Mouse (Mus musculus): ENCODE results near the gene Gm20715.

The Gm20715 gene

DNA sequence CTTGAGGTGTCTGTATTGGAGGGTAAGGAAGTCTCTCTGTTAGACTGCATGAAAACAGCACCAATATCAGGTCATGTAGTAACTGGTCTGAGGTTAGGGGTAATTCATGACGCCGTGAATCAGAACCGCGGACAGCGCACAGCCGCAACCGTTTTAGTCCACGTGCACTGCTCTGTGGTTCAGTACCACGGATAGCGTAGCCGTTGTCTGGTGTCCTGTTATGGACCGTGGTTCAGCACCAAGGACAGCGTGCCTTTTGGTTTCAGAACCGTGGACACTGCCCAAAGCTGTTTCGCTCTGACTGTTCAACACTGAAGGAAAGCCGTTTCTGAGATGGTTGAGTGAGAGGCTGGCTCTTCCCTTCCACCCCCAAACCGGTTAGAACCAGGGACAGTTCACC lies at the start of gene Gm20715:
Gene Gm20715, plus strand, starts transcription at position 235 of the 400 bp plus-strand sequence.
- in situ Hi-C loops (cut with MboI; ENCODE audit: unreplicated experiment in 2 of 2): no loop called here

DNA sequence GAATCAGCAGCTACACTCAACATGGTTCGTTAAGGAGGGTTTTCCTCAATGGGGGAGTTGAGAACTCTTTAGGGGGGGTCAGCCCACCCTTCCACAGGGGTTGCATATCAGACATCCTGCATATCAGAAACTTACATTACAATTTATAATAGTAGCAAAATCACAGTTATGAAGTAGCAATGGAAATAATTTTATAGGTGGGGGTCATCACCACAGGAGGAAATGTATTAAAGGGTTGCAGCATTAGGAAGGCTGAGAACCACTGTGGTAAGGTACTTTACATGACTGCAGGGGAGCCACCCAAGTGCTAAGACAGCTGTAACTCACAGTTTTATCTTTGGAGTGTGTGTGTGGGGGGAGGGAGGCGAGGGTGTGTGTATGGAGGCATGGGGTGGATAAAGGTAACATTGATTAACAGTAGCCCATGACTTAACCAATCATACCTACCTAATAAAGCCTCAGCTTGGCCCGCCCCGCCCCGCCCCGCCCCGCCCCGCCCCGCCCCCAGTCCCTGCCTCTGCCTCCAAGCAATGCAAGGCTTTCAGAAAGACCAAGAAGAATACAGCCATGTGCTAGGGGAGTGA lies 49.5 kb upstream of the Gm20715 start:
- in situ Hi-C loops (cut with MboI; ENCODE audit: unreplicated experiment in 2 of 2): loop anchor here in 1 of 2 experiments (25.0 kb wide), 1 partner anchor 752 kb away; the partner anchor contains the start of gene Zfp954

DNA sequence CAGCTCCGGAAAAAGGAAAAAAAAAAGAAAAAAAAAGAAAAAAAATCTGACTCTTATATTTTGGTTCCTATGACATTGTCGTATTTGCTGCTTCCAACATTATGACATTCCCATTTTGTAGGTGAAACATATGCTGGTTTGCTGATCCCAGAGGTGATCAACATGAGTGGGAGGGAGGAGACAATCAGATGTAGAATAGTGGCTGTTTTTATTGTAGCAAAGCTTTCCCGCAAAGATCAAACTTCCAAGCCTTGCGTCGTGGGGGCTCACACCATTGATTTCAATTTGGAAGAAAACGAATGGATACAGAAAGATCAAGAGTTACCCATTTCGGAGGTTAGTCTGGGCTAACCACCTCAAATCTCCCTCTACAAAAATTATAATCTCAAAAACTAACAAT lies 48.3 kb upstream of the Gm20715 start:
- in situ Hi-C loops (cut with MboI; ENCODE audit: unreplicated experiment in 2 of 2): loop anchor here in 1 of 2 experiments (25.0 kb wide), 1 partner anchor 751 kb away; the partner anchor contains the start of gene Zfp954

DNA sequence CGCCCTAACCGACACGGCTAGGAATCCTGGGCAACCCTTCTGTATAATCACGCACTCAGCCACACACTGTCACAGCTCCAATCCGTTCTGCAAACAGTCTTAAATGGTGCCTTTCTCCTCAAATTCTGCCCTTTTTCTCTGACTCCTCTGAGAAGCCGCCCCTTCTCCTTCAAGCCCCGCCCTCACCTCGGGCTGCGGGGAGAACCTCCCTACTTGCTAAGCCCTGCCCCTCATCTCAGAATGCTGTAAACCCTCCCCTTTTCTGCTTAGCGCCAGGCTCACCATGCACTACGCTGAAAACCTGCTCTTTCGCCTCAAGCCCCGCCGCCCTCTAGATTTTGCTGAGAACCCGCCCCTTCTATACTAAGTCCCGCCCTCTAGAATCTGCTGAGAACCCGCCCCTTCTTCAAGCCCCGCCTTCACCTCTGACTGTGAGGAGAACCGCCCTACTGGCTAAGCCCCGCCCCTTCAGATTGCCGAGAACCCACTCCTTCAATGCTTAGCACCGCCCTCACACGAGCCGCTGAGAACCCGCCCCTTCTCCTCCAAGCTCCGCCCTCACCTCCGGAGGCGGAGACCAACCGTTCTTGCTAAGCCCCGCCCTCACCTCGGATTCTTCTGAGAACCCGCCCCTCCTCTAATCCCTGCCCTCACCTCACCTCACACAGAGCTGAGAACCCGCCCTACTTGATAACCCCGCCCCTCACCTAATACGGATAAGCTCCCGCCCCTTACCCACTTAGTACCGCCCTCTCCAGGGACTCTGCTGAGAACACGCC lies 47.6 kb upstream of the Gm20715 start:
- in situ Hi-C loops (cut with MboI; ENCODE audit: unreplicated experiment in 2 of 2): loop anchor here in 1 of 2 experiments (25.0 kb wide), 1 partner anchor 750 kb away; the partner anchor contains the start of gene Zfp954

DNA sequence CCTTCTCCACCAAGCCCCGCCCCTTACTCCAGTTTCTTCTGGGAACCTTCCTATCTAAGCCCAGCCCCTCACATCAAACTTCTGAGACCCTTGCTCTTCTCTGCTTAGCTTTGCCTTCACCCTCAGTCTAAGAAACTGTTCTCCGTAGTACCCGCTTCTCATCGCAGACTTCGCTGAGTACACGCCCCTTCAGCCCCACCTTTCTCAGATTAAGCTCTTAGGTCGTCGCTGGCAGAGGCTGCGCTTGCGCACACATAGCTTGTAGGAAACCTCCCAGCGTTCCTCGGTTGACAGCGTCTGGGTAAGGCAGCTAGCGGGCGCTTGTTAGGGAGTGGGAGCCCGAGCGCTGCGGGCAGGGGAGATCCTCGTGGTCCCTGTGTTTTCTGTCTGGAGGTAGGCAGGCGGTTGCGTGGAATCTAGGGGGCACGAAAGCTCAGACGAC lies 47.0 kb upstream of the Gm20715 start, which contains the start of gene Zfp78:
Gene Zfp78, plus strand, starts transcription at position 234 of the 442 bp plus-strand sequence.
- in situ Hi-C loops (cut with MboI; ENCODE audit: unreplicated experiment in 2 of 2): loop anchor here in 1 of 2 experiments (25.0 kb wide), 1 partner anchor 749 kb away; the partner anchor contains the start of gene Zfp954

DNA sequence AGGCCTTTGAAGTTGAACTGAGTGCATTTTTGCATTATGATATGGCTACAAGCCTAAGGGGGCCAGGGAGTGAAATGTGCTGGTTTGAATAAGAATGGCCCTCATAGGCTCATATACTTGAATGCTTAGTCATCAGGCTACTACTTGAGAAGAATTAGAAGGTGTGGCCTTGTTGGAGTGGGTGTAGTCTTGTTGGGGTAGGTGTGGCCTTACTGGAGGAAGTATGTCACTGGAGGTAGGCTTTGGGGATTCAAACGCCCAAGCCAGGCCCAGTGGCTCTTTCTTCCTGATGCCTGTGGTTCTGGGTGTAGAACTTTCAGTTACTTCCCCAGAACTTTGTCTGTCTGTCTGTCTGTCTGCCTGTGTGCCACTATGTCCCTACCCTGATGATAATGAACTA lies 45.3 kb upstream of the Gm20715 start:
- in situ Hi-C loops (cut with MboI; ENCODE audit: unreplicated experiment in 2 of 2): loop anchor here in 1 of 2 experiments (25.0 kb wide), 1 partner anchor 748 kb away; the partner anchor contains the start of gene Zfp954

DNA sequence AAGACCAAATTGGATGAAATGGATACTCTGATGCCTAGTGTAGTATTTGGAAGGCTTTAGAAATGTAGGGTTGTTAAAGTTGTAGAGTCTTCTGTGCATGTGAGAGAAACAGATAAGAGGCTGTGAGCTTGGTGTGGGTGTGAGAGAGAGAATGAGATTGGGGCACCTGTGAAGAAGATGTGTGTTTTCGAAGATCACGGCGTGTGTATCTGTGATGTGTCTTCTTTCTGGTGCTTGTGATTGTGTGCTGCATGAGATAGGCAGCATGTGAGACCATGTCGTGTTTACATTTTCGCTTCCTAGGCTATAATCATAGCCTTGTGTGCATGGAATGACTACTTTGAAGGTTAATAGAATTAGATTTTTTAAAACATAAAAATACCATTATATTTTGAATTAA lies 42.9 kb upstream of the Gm20715 start:
- in situ Hi-C loops (cut with MboI; ENCODE audit: unreplicated experiment in 2 of 2): loop anchor here in 1 of 2 experiments (25.0 kb wide), 1 partner anchor 745 kb away; the partner anchor contains the start of gene Zfp954

DNA sequence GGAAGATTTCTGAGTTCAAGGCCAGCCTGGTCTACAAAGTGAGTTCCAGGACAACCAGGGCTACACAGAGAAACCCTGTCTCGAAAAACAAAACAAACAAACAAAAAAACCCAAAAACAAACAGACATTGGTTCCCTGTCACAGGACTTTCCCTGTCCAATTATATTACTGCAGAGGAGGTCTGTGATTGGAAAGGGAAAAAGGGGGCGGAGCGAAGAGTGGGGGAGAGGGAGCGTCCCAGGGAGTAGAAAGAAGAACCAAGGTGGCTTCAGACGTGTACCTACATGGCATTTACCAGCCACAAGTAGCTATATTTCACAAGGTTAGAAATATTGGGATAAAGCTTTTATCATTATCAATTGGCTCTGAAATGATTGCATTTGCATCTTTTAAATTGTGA lies 41.9 kb upstream of the Gm20715 start:
- in situ Hi-C loops (cut with MboI; ENCODE audit: unreplicated experiment in 2 of 2): loop anchor here in 1 of 2 experiments (25.0 kb wide), 1 partner anchor 744 kb away; the partner anchor contains the start of gene Zfp954

DNA sequence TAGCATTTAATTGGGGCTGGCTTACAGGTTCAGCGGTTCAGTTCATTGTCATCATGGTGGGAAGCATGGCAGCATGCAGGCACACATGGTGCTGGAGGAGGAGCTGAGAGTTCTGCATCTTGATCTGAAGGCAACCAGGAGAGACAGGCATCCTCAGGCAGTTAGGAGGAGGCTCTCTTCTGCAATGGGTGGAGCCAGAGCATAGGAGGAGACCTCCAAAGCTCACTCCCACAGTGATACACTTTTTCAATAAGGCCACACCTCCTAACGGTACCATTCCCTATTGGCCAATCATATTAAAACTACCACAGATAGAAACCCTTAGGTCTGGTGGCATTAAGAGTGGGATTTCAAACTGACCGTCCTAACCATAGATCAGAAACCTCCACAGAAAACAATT lies 40.6 kb upstream of the Gm20715 start:
- in situ Hi-C loops (cut with MboI; ENCODE audit: unreplicated experiment in 2 of 2): loop anchor here in 1 of 2 experiments (25.0 kb wide), 1 partner anchor 743 kb away; the partner anchor contains the start of gene Zfp954

DNA sequence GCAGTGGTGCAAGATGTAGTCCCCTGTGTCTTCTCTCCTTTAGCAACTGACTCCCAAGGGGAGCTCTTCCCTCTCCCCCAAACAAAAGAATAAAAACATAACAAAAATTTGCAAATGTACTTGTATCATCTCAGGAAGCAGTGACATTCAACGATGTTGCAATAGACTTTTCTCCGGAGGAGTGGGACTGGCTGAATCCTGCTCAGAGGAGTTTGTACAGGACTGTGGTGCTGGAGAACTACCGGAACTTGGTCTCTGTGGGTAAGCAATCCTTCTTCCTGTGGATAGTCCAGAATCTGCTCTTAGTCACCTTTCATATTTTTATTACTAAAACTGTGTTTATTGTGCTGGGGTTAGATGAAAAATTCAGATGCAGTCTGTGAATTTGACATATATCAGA lies 37.1 kb upstream of the Gm20715 start:
- in situ Hi-C loops (cut with MboI; ENCODE audit: unreplicated experiment in 2 of 2): loop anchor here in 1 of 2 experiments (10.0 to 25.0 kb wide), 2 partner anchors 88 to 739 kb away; partner anchors contain the start of genes Zfp667 and Zfp954

DNA sequence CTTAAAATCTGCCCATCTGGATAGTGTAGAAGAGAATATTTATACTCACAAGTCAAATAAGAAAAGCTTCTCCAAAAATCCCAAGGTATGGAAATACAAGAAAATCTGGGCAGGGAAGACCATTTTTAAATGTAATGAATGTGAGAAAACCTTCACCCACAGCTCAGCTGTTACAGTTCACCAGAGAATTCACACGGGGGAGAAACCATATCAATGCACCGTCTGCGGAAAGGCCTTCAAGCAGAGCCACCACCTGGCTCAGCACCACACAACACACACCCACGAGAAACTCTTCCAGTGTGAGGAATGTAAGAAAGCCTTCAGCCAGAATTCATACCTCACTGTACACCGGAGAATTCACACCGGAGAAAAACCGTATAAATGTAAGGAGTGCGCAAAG lies 31.6 kb upstream of the Gm20715 start:
- in situ Hi-C loops (cut with MboI; ENCODE audit: unreplicated experiment in 2 of 2): loop anchor here in 1 of 2 experiments (10.0 kb wide), 1 partner anchor 94 kb away; the partner anchor contains the start of gene Zfp667

DNA sequence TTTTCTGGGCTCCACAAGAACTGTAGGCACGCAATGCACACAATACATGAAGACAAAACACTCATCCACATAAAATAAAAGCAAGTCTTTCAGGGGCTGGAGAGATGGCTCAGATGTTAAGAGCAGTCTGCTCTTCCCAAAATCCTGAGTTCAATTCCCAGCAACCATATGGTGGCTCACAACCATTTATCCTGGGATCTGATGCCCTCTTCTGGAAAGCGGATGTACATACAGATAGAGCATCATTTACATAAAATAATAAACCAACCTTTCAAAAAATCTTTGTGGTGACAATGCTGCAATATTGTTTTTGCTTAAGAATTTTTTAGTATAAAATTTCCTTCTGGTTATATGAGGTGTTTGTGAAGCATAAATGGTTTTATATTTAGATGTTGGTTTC lies 28.6 kb upstream of the Gm20715 start:
- in situ Hi-C loops (cut with MboI; ENCODE audit: unreplicated experiment in 2 of 2): loop anchor here in 1 of 2 experiments (10.0 kb wide), 1 partner anchor 743 kb away; the partner anchor contains the start of gene Zfp954

DNA sequence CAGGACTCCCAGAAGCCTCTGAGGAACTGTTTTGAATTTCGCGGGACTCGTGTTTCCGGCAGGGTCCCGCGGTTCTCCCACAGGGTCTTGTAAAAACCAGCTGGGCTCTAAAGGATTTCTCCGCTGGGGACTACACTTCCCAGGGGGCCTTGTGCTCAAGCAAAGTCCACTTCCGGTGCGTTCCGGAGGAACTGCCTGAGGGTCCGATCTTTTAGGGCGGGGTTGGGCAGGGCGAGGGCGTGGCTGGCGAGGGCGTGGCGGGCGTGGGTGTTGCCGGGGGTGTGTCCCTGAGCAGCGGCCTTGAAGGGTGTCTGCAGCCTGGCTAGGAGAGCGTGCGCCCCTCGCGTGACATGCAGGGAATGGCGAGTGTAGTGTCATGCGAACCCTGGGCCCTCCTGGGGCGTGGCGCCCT lies 27.0 kb upstream of the Gm20715 start, which contains the start of gene Zfp28:
Gene Zfp28, plus strand, starts transcription at position 252 of the 412 bp plus-strand sequence.
- in situ Hi-C loops (cut with MboI; ENCODE audit: unreplicated experiment in 2 of 2): loop anchor here in 1 of 2 experiments (10.0 kb wide), 1 partner anchor 742 kb away; the partner anchor contains the start of gene Zfp954

DNA sequence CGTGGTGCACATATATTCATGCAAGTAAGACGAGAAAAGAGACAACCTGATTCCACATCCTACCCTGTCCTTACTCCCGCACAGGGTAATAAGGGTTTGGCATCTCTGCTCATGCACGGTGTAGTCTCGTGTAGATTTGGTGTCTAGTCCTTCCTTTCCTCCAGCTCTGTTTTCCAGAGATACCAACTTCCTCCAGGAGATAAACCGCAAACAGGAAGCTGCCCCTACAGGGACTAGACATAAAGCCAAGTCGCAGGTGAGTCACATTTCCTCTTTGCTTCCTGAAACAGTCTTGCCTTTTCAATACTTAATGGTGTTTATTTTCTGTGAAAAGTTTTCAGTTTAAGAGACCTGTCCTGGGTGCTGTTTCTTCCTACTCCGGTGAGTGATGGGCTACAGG lies 26.1 kb upstream of the Gm20715 start:
- in situ Hi-C loops (cut with MboI; ENCODE audit: unreplicated experiment in 2 of 2): loop anchor here in 1 of 2 experiments (10.0 kb wide), 1 partner anchor 741 kb away; the partner anchor contains the start of gene Zfp954

DNA sequence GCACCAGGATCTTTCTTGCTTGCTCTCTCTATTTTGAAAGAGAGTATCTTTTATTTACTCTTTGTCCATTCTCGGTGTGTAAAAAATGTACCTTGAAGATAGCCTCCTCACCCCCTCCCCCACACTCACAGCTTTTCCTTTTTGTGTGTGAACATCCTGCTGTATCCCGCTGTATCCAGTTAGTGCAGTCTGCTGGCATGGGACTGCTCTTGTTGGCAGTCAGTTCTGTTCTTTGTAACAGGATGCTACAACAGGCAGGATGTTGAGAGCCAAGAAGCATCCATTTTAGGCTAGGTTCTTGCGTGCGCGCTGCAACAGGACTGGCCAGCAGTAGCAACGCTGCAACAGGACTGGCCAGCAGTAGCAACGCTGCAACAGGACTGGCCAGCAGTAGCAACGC lies 23.1 kb upstream of the Gm20715 start:
- in situ Hi-C loops (cut with MboI; ENCODE audit: unreplicated experiment in 2 of 2): loop anchor here in 1 of 2 experiments (10.0 kb wide), 1 partner anchor 738 kb away; the partner anchor contains the start of gene Zfp954

DNA sequence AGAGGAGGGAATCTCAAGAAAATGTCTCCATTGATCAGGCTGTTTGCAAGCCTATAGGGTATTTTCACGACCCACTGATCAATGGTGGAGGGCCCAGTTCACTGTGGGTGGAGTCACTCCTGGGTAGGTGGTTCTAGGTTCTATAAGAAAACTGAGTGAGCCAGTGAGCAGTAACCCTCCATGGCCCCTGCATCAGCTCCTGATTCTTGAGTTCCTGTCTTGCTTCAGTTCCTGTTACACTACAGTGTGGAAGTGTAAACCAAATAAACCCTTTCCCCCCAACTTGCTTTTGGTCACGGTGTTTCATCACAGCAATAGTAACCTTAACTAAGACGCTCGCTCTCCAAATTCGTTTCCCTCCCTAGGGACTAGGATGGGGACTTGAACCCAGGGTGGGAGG lies 21.1 kb upstream of the Gm20715 start:
- in situ Hi-C loops (cut with MboI; ENCODE audit: unreplicated experiment in 2 of 2): loop anchor here in 1 of 2 experiments (10.0 kb wide), 1 partner anchor 736 kb away; the partner anchor contains the start of gene Zfp954

DNA sequence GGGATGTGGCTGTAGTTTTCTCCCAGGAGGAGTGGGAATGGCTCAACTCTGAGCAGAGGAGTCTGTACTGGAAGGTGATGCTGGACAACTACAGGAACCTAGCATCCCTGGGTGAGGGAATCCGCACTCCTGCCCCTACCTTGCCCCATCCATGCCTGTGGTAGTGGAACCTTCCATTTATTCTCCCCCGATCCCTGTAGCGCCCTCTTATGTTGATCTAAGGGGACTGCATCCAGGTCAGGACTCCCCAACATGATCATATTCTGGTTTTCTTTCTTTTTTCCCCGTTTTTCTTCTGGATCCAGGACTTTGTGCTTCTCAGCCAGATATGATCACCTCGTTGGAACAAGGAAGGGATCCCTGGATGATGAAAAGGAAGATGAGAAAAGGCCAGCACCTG lies 20.6 kb upstream of the Gm20715 start:
- in situ Hi-C loops (cut with MboI; ENCODE audit: unreplicated experiment in 2 of 2): loop anchor here in 1 of 2 experiments (10.0 kb wide), 1 partner anchor 735 kb away; the partner anchor contains the start of gene Zfp954

DNA sequence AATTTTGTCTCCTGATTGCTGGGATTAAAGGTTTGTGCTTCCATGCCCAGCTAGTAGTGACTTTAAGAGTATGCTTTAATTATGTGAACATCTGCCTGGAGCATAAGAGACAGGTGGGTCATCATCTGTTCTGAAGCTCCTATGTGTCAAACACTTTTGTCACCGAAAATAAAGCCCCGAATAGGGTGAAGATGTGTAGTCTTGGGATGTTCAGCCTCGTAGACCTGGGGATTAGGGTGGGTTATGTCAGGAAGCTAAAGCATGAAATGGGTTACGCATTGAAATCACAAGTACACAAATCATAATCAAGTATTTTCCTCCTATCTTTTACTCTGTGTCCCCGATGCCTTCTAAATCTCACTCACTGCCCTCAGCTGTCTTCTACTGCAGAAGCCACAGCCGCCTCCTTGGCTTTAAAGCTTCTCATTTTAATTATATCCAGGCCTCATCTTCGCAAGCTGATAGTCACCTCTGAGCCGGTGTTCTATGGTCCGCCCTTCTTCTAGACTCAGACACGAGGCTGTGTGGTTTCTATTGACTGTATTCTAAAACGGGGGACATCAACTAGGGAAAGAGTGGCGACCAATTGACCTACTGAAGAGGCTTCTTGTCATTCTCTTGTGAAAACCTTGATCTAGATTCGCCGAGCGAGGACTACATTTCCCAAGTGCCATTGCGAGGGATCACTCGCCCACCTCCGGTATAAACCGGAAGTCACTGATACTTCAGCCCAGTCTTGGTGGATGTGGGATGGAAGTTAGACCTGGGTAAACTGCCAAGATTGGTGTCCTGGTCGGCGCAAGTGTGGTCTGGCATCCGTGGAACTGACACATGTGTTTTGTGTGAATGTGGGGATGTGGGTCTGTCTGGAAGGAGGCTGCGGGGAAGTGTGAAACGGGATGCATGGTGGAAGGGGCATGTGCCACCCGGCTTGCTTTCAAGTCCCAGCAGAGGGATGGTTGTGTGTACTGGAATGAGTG lies 11.8 kb upstream of the Gm20715 start, which contains the start of gene Smim17:
Gene Smim17, plus strand, starts transcription at position 720 of the 980 bp plus-strand sequence.
- in situ Hi-C loops (cut with MboI; ENCODE audit: unreplicated experiment in 2 of 2): no loop called here

Data from v-Abl transformed pro-B cells (cell line).